Mouse (Mus musculus) urinary bladder, adult 18-20 months (tissue): ENCODE data around the gene Pdpn.

Experiments
- DNase-seq, 2 experiments: peaks; one replicate each; pipeline ENCODE4 v3.0.0; 2022; ENCODE audit warnings: low spot score in 2 of 2, mixed read lengths in 2 of 2

The Pdpn gene

DNA sequence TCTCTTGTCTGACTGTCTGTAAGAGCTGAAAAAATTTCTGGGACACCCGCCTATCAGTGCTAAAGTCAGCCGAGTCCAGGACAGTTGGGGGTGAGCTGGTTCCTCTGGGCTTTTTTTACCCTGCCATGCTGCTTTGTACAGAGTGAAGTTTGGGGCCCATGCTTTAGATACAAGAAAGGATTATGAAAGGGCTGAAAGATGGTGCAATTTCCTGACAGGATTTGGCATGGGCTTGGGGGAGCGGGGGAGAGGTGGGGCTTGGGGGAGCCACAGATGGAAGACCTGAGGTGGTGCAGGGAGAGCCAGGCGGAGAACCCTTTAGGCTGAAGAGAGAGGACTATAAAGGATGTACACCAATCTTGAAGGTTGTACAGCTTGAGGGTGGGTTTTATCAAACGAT, 60.2 kb downstream of the Pdpn start:
- DNase-seq: no peak

DNA sequence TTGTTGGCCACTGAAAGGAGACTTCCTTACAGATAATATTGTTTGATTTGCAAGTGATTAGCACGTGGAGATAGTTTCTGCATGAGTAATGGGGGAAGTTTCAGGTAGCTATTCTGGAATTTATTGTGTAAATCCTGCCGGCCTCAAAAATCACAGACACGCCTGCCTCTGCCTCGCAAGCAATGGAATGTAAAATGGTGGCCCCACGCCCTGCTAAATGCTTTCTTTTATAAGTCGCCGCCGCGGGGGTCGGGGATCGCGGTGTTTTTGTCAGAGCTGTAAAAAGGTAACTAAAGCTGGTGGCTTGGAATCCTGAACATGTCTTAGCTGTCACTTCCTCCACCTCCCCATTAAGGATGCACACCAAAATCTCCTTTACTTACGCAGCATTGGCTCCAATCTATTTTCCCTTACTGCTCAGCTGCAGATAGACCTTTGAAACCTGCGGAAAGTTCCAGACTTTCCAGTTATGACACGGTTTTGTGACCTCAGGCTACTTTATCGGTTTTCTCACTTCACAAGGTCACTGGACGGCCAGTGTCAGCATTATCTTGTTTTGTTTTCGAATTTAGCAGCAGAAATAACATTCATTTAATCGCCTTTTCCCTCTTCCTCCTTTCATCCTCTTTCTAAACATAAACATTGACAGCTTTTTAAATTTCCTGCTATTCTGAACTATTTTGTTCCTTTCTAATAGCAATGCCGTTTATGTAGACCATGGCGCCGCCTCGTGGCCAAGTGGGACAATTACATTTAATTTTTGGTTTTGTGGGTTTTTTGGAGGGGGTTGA, 60.9 kb downstream of the Pdpn start:
- peak in 1 of 2 experiments; percentile 30 for DNase-seq

DNA sequence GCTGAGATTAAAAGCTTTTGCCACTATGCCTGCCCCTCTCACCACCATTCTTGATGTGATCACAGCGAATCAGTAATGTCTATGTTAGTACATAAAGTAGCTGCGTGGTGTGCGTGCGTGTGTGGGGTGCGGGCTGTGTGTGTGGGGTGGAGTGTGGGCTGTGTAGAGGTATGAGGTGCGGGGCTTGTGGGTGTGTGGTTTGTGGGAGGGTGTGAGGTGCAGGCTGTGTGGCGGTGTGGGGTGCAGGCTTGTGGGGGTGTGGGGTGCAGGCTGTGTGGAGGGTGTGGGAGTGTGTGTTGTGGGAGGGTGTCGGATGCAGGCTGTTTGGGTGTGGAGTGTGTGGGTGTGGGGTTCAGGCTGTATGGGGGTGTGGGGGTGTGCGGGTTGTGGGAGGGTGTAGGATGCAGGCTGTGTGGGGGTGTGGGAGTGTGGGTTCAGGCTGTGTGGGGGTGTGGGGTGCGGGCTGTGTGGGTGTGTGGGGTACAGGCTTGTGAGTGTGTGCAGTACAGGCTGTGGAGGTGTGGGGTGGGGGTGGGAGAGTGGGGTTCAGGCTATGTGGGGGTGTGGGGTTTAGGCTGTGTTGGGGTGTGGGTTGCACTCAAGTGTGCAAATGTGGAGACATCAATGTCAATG, 67.5 kb downstream of the Pdpn start:
- no peak for DNase-seq

DNA sequence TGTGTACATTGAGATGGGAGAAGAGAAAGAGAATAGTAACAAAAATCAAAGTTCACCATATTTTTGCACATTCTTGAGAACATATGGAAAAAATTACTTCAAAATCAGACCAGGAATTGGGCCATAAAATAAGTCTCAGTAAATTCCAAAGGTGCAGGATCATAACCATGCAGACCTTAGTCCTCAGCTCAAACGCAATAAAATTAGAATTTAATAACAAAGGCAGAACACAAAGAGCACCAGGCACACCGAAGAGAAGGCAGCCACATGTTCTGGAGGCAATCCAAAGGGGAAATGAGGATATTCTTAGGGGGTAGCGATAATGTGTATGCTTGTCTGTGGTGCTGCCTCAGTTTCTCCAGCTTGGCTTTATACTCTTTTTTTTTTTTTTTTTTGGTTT, 68.3 kb downstream of the Pdpn start:
- no peak for DNase-seq

DNA sequence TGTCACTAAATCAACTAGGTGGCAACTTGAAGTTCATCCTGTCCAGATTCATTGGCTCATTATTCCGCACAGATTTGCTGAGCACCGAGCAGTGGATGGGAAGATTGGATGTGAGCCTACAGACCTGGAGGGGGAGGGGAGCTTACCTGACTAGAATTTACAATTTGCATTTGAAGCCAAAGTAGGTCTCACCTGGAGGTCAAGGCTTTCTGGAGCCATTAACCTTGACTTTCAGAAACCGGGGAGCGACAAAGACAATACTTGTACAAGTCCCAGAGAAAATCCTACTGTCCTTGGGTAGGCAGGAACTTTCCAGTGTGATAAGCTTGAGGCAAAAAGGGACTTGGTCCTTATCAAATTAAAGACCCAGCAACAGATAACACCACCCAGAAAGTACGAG, 71.4 kb downstream of the Pdpn start:
- no peak for DNase-seq

DNA sequence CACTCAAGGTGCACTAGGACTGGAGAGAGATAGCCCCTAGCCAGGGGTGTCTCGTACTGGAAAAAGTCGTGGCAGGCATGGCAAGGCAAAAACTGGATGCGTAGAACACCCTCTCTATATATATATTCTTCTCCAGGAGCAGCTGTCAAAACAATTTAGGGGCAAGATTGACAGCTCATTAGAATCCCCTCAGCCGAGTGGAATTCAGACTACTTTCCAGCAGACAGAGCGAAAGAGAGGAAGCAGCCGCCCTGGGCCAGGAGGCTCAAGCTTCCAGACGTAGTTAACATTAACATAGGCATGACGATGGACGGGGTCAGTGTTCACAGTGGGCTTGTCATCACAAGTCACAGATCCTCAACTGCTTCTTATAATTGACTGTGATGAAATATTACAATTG, 73.5 kb downstream of the Pdpn start:
- no peak for DNase-seq

DNA sequence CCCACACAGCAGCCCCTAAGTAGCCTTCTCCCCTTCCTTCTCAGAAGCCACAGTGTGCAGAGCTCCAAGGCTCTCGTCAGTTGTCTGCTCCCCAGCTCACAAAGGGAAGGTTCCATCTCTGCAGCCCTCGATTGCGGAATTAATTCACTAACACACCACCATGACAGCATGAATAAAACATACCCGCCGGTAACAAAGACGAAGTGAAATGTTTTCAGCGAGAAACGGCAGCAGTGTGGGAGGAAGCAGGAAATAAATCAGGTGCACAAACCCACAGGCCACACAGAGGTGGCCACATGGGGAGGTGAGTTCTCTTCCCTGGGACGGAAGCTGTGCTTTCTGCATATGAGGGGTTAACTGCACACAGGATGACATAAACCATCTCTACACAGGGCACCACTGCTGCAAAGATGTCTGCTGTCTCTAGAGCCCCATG, 80.0 kb downstream of the Pdpn start:
- DNase-seq: no peak

DNA sequence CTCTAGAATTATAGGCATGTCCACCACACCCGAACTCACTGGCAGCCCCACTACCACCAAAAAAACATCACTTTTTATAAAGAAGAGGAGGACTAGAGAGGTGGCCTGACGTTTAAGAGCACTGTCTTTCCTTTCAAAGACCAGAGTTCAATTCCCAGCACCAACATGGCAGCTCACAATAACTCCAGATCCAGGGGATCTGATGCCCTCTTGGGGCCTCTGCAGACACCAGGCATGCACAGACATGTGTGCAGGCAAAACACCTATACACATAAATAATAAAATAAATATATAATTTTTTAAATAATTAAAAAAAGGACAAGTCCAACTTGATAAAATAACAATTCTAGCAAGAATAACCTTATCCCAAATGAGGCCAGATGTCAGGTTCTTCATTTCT, 80.5 kb downstream of the Pdpn start:
- DNase-seq: no peak
